Mouse (Mus musculus): Measurements from ENCODE around the gene Inafm2. TPM values are rescaled to one million over a fixed set of nuclear protein-coding genes. Genes with fewer than 3 reads are reported as not detected.

The Inafm2 gene
- polyA plus RNA-seq, 1 experiment from 2014 or later: 35.4 TPM

DNA sequence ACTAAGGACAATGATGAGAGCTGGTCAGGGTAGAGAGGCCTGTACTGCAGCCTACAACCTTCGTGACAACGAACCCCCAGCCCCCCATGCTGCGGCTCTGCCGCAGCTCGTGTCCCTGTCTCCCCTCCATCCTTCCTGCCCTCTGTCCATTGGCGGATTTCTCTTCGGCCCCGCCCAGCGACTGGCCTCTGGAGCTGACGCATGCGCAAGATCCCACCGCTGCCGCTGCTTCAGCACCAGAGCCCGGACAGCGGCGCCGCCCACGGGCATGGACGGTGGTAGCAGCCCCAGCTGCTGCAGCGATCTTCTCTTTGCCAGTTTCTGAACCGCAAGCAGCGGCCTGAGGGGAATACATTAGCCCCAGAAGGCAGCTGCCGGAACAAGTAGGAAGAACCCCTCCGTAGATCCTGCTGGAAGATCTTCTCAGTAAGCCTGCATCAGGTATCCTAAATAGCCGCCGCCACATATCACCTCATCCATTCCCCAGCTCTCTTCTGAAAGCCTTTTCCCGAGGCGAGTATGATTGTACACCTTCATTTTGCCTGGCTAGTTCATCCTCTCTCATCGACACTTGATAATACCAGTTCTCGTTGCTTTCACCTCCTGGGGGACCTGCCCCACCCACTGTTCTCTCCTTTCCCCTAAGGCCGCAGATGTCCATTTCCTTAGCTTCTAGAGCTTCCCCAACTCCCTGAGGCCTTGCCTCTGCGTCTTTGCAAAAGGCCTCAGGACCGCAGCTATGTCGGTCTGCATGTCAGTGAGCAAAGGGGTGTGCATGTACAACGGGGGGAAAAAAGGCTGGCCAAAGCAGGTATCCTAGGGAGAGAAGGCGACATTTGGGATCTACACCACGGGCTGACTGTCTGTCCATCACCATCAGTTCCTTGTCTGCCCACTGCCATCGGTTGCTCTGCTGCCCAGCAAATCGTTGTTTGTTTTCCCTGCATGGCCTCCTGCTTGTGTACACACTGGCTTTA, 34.2 kb downstream of the Inafm2 start, which contains the start of gene Disp2:
Gene Disp2 (plus strand): TSS at position 216 of the 977 bp plus-strand sequence.
- Histone ChIP-seq H3K27ac (ENCODE audit: low read depth, low read length) (0 out of 2 replicates have a peak within 1 kb of the TSS, but pooled peaks have one; percentile 61), H3K4me1 (replicated peaks; ENCODE audit: control insufficient read depth, insufficient read depth, low read length) (peaks cover 3% of the 10 kb centered on the region), H3K9ac (ENCODE audit: low read depth, low read length) (peak within 1 kb of the TSS; percentile 57), H3K36me3 (ENCODE audit: control insufficient read depth, insufficient read depth, low read length) (no peaks in the 10 kb centered on the region), H3K4me2 (replicated peaks; ENCODE audit: low read depth, low read length) (peak within 1 kb of the TSS; percentile 56), H3K9me3 (ENCODE audit: control insufficient read depth, low read length) (no peaks in the 10 kb centered on the region), H3K4me3 (ENCODE audit: low read depth, low read length) (peak within 1 kb of the TSS; percentile 41), H3K27me3 (ENCODE audit: control insufficient read depth, insufficient read depth, low read length) (no peaks in the 10 kb centered on the region)
- ATAC-seq (ENCODE audit: low FRiP score): peak; percentile 95
- 10% methylated on average over 39 of the region's 39 CpGs for WGBS
- peak; percentile 97 for DNase-seq (ENCODE audit: low spot score)

DNA sequence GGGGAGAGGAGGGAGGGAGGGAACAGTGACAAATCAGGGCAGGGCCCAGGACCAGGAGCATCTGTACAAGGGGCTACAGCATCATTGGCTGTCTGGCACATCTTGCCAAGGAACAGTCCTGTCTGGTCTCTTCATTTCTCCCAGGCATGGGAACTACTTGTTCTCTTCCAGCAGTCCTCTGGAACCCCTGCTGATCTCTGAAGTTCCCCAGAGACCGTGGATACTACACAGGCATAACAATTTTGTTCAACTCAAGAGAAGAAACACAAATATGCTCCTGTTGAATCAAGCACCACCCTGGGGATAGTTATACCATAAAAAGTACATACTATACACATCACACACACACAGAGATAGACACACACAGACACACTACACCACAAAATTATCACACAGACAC, 35.6 kb downstream of the Inafm2 start:
- ATAC-seq (ENCODE audit: low FRiP score): no peak
- no peak overlapping the region for H3K9ac ChIP-seq (ENCODE audit: low read depth, low read length)
- no peak overlapping the region for H3K27ac ChIP-seq (ENCODE audit: low read depth, low read length)
- H3K4me2 ChIP-seq (replicated peaks; ENCODE audit: low read depth, low read length): no peak overlapping the region
- no peaks in the 10 kb centered on the region for H3K27me3 ChIP-seq (ENCODE audit: control insufficient read depth, insufficient read depth, low read length)
- peaks cover 3% of the 10 kb centered on the region for H3K4me1 ChIP-seq (replicated peaks; ENCODE audit: control insufficient read depth, insufficient read depth, low read length)
- no peaks in the 10 kb centered on the region for H3K9me3 ChIP-seq (ENCODE audit: control insufficient read depth, low read length)
- no peak overlapping the region for H3K4me3 ChIP-seq (ENCODE audit: low read depth, low read length)
- no peak for DNase-seq (ENCODE audit: low spot score)
- no peaks in the 10 kb centered on the region for H3K36me3 ChIP-seq (ENCODE audit: control insufficient read depth, insufficient read depth, low read length)
- 31% methylated on average over 1 of the region's 1 CpGs for WGBS

DNA sequence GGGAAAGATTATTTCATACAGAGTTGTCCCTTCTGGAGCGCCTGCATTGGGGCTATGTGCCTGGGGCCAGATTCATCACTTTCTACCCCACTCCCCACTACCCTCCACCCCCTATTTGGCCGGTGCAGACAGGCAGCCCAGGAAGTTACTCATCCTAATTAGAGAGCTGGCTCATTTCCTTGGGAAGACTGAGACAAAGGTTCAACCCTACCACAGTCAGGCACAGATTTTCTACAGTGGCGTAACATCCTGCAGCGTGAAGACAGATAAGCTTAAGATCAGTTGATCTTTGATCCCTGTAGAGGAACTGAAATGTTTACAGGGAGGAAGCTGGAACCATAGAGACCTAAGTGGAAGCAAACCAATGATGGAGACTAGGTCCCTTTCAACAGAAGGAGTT, 36.7 kb downstream of the Inafm2 start:
- ATAC-seq (ENCODE audit: low FRiP score): no peak
- 78% methylated on average over 4 of the region's 4 CpGs for WGBS
- no peaks in the 10 kb centered on the region for H3K27me3 ChIP-seq (ENCODE audit: control insufficient read depth, insufficient read depth, low read length)

GRCm38 (mm10) chr2:118783093-118783492, 37.5 kb downstream of the Inafm2 start:
- H3K9me3 ChIP-seq (ENCODE audit: control insufficient read depth, low read length): no peaks in the 10 kb centered on the region
- H3K4me2 ChIP-seq (replicated peaks; ENCODE audit: low read depth, low read length): no peak overlapping the region
- DNase-seq (ENCODE audit: low spot score) (no peak), ATAC-seq (ENCODE audit: low FRiP score) (no peak)
- H3K27me3 ChIP-seq (ENCODE audit: control insufficient read depth, insufficient read depth, low read length): no peaks in the 10 kb centered on the region
- no peak overlapping the region for H3K27ac ChIP-seq (ENCODE audit: low read depth, low read length)
- peaks cover 3% of the 10 kb centered on the region for H3K4me1 ChIP-seq (replicated peaks; ENCODE audit: control insufficient read depth, insufficient read depth, low read length)
- no peak overlapping the region for H3K9ac ChIP-seq (ENCODE audit: low read depth, low read length)
- H3K36me3 ChIP-seq (ENCODE audit: control insufficient read depth, insufficient read depth, low read length): no peaks in the 10 kb centered on the region
- WGBS: 68% methylated on average over 5 of the region's 5 CpGs
- no peak overlapping the region for H3K4me3 ChIP-seq (ENCODE audit: low read depth, low read length)

More for the DNA sequence above, 36.7 kb downstream of the Inafm2 start:
- Histone ChIP-seq H3K9ac (ENCODE audit: low read depth, low read length) (no peak overlapping the region), H3K27ac (ENCODE audit: low read depth, low read length) (no peak overlapping the region), H3K4me2 (replicated peaks; ENCODE audit: low read depth, low read length) (no peak overlapping the region), H3K4me3 (ENCODE audit: low read depth, low read length) (no peak overlapping the region), H3K9me3 (ENCODE audit: control insufficient read depth, low read length) (no peaks in the 10 kb centered on the region), H3K36me3 (ENCODE audit: control insufficient read depth, insufficient read depth, low read length) (no peaks in the 10 kb centered on the region), H3K4me1 (replicated peaks; ENCODE audit: control insufficient read depth, insufficient read depth, low read length) (peaks cover 3% of the 10 kb centered on the region)
- DNase-seq (ENCODE audit: low spot score): no peak

DNA sequence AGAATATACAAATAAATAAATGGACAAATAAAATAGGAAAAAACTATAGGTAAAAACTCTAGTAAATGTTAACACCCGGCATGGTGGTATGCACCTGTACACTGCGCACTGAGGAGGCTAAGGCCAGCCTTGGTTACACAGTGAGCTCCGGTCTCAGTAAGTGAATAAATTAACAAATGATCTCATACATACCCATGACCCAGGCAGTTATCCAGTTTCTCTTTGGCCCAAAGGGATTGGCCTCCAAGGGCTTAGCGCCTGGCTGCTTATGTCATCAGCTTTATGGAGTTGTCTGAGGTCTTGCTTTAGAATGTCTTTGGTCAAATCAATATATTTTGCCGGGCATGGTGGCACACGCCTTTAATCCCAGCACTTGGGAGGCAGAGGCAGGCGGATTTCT, 38.1 kb downstream of the Inafm2 start:
- Histone ChIP-seq H3K9ac (ENCODE audit: low read depth, low read length) (no peak overlapping the region), H3K36me3 (ENCODE audit: control insufficient read depth, insufficient read depth, low read length) (no peaks in the 10 kb centered on the region), H3K4me1 (replicated peaks; ENCODE audit: control insufficient read depth, insufficient read depth, low read length) (peaks cover 3% of the 10 kb centered on the region), H3K27me3 (ENCODE audit: control insufficient read depth, insufficient read depth, low read length) (no peaks in the 10 kb centered on the region), H3K27ac (ENCODE audit: low read depth, low read length) (no peak overlapping the region), H3K4me2 (replicated peaks; ENCODE audit: low read depth, low read length) (no peak overlapping the region), H3K9me3 (ENCODE audit: control insufficient read depth, low read length) (no peaks in the 10 kb centered on the region), H3K4me3 (ENCODE audit: low read depth, low read length) (no peak overlapping the region)
- ATAC-seq (ENCODE audit: low FRiP score): no peak
- DNase-seq (ENCODE audit: low spot score): no peak
- 94% methylated on average over 7 of the region's 7 CpGs for WGBS

DNA sequence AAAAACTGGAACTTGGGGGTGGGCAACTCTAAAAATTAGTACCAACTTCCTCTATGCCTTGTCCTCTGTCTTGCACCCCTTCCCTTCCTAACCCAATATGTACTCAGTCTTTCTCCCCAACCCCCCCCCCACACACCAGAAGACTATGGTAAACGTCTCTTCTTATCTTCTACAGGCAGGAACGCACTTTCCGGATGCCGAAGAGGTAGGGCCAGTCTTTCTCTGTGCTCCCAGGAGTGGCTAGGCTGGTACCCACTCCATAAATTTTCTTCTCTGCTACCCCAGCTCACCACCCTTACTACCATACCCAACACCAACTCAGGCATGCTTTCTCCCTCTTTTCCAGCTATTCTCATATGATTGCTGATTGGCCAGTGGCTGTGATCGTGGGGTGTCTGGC, 41.0 kb downstream of the Inafm2 start:
- H3K9ac ChIP-seq (ENCODE audit: low read depth, low read length): no peak overlapping the region
- no peak overlapping the region for H3K4me2 ChIP-seq (replicated peaks; ENCODE audit: low read depth, low read length)
- H3K4me3 ChIP-seq (ENCODE audit: low read depth, low read length): no peak overlapping the region
- H3K9me3 ChIP-seq (ENCODE audit: control insufficient read depth, low read length): no peaks in the 10 kb centered on the region
- no peak for DNase-seq (ENCODE audit: low spot score)
- H3K27ac ChIP-seq (ENCODE audit: low read depth, low read length): no peak overlapping the region
- H3K4me1 ChIP-seq (replicated peaks; ENCODE audit: control insufficient read depth, insufficient read depth, low read length): no peaks in the 10 kb centered on the region
- 87% methylated on average over 5 of the region's 5 CpGs for WGBS
- H3K27me3 ChIP-seq (ENCODE audit: control insufficient read depth, insufficient read depth, low read length): no peaks in the 10 kb centered on the region
- no peak for ATAC-seq (ENCODE audit: low FRiP score)
- no peaks in the 10 kb centered on the region for H3K36me3 ChIP-seq (ENCODE audit: control insufficient read depth, insufficient read depth, low read length)

GRCm38 (mm10) chr2:118789501-118789900, 43.9 kb downstream of the Inafm2 start:
- H3K9ac ChIP-seq (ENCODE audit: low read depth, low read length): no peak overlapping the region
- 91% methylated on average over 11 of the region's 11 CpGs for WGBS
- ATAC-seq (ENCODE audit: low FRiP score): no peak
- no peak for DNase-seq (ENCODE audit: low spot score)
- no peaks in the 10 kb centered on the region for H3K27me3 ChIP-seq (ENCODE audit: control insufficient read depth, insufficient read depth, low read length)
- no peaks in the 10 kb centered on the region for H3K36me3 ChIP-seq (ENCODE audit: control insufficient read depth, insufficient read depth, low read length)
- H3K4me2 ChIP-seq (replicated peaks; ENCODE audit: low read depth, low read length): no peak overlapping the region
- no peak overlapping the region for H3K4me3 ChIP-seq (ENCODE audit: low read depth, low read length)
- H3K27ac ChIP-seq (ENCODE audit: low read depth, low read length): no peak overlapping the region
- H3K4me1 ChIP-seq (replicated peaks; ENCODE audit: control insufficient read depth, insufficient read depth, low read length): no peaks in the 10 kb centered on the region
- no peaks in the 10 kb centered on the region for H3K9me3 ChIP-seq (ENCODE audit: control insufficient read depth, low read length)

DNA sequence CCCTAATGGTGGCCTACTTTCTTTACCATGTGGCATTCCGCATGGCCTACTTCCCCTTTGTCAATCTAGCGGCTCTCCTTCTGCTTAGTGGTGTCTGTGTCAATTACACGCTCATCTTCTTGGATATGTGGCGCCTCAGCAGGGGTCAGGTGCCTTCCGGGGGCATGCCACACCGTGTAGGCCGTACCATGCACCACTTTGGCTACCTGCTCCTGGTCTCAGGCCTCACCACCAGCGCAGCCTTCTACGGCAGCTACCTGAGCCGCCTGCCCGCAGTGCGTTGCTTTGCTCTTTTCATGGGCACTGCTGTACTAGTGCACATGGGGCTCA, 44.6 kb downstream of the Inafm2 start:
- H3K27ac ChIP-seq (ENCODE audit: low read depth, low read length): no peak overlapping the region
- H3K4me2 ChIP-seq (replicated peaks; ENCODE audit: low read depth, low read length): peak overlapping the region; percentile 27; the same call in 1 of the 2 replicates
- no peak for DNase-seq (ENCODE audit: low spot score)
- WGBS: 56% methylated on average over 12 of the region's 12 CpGs
- no peaks in the 10 kb centered on the region for H3K27me3 ChIP-seq (ENCODE audit: control insufficient read depth, insufficient read depth, low read length)
- no peak overlapping the region for H3K4me3 ChIP-seq (ENCODE audit: low read depth, low read length)
- no peaks in the 10 kb centered on the region for H3K36me3 ChIP-seq (ENCODE audit: control insufficient read depth, insufficient read depth, low read length)
- H3K4me1 ChIP-seq (replicated peaks; ENCODE audit: control insufficient read depth, insufficient read depth, low read length): no peaks in the 10 kb centered on the region
- no peak overlapping the region for H3K9ac ChIP-seq (ENCODE audit: low read depth, low read length)
- no peaks in the 10 kb centered on the region for H3K9me3 ChIP-seq (ENCODE audit: control insufficient read depth, low read length)
- no peak; the same call in 1 of the 2 replicates for ATAC-seq (ENCODE audit: low FRiP score)

Measured in hindbrain, embryonic 11.5 days (tissue).